Mouse (Mus musculus): ENCODE data around the gene H2-DMb1. TPM values are rescaled to one million over a fixed set of nuclear protein-coding genes. Genes with fewer than 3 reads are reported as not detected.

Gene H2-DMb1
- 1.0 and 1.9 TPM in 2 replicates for polyA plus RNA-seq (2012; rRNA removed)

GRCm38 (mm10) chr17:34152923-34153322, at the start of gene H2-DMb1:
TSS of gene H2-DMb1 (plus strand) at chr17:34153072.

GRCm38 (mm10) chr17:34119249-34120179, 33.4 kb upstream of the H2-DMb1 start, which contains the start of gene H2-DMa:
TSS of gene H2-DMa (plus strand) at chr17:34119541.

GRCm38 (mm10) chr17:34122188-34122984, 30.5 kb upstream of the H2-DMb1 start, which contains the start of gene Brd2:
TSS of gene Brd2 (minus strand) at chr17:34122634.

GRCm38 (mm10) chr17:34143033-34143432, 9.8 kb upstream of the H2-DMb1 start, which contains the start of gene H2-DMb2:
TSS of gene H2-DMb2 (plus strand) at chr17:34143307.

GRCm38 (mm10) chr17:34187261-34187916, 34.5 kb downstream of the H2-DMb1 start, which contains the start of the genes Tap1 and Psmb9:
TSS of gene Tap1 (plus strand) at chr17:34187553.
TSS of gene Psmb9 (minus strand) at chr17:34187764.

GRCm38 (mm10) chr17:34196941-34197894, 44.3 kb downstream of the H2-DMb1 start, which contains the start of gene Psmb8:
TSS of gene Psmb8 (plus strand) at chr17:34197721.

GRCm38 (mm10) chr17:34203444-34203843, 50.6 kb downstream of the H2-DMb1 start, which contains the start of gene Tap2:
TSS of gene Tap2 (plus strand) at chr17:34203527.

Other genes starting within 250 kb of the H2-DMb1 start
- gene Platr17, start 247.9 kb upstream of the H2-DMb1 start, polyA plus RNA-seq (2012; rRNA removed), result 0.25 and 0.29 TPM in 2 replicates
- 46.3 and 50.1 TPM in 2 replicates for gene Daxx, start 243.7 kb upstream of the H2-DMb1 start, polyA plus RNA-seq (2012; rRNA removed)
- 13.9 and 20.8 TPM in 2 replicates for gene Tapbp, start 237.2 kb upstream of the H2-DMb1 start, polyA plus RNA-seq (2012; rRNA removed)
- 34.5 and 40.6 TPM in 2 replicates for gene Zbtb22, start 237.2 kb upstream of the H2-DMb1 start, polyA plus RNA-seq (2012; rRNA removed)
- 230 and 252 TPM in 2 replicates for gene Rgl2, start 223.5 kb upstream of the H2-DMb1 start, polyA plus RNA-seq (2012; rRNA removed)
- 113 and 115 TPM in 2 replicates for gene Pfdn6, start 212.7 kb upstream of the H2-DMb1 start, polyA plus RNA-seq (2012; rRNA removed)
- gene Wdr46, start 212.4 kb upstream of the H2-DMb1 start, polyA plus RNA-seq (2012; rRNA removed), result 27.4 and 27.8 TPM in 2 replicates
- gene B3galt4, start 201.6 kb upstream of the H2-DMb1 start, polyA plus RNA-seq (2012; rRNA removed), result 9.3 and 9.5 TPM in 2 replicates
- 63.4 and 64.7 TPM in 2 replicates for gene Vps52, start 197.3 kb upstream of the H2-DMb1 start, polyA plus RNA-seq (2012; rRNA removed)
- 1,006 and 1,081 TPM in 2 replicates for gene Rps18, start 197.1 kb upstream of the H2-DMb1 start, polyA plus RNA-seq (2012; rRNA removed)
- gene H2-K1, start 152.7 kb upstream of the H2-DMb1 start, polyA plus RNA-seq (2012; rRNA removed), result 27.6 and 29.7 TPM in 2 replicates
- 62.7 and 65.1 TPM in 2 replicates for gene Ring1, start 128.4 kb upstream of the H2-DMb1 start, polyA plus RNA-seq (2012; rRNA removed)
- gene H2-Ke6, start 125.0 kb upstream of the H2-DMb1 start, polyA plus RNA-seq (2012; rRNA removed), result 115 and 118 TPM in 2 replicates
- 113 and 136 TPM in 2 replicates for gene Slc39a7, start 121.4 kb upstream of the H2-DMb1 start, polyA plus RNA-seq (2012; rRNA removed)
- 88.3 and 91.0 TPM in 2 replicates for gene Rxrb, start 121.3 kb upstream of the H2-DMb1 start, polyA plus RNA-seq (2012; rRNA removed)
- 13.9 and 70.2 TPM in 2 replicates for gene Col11a2, start 113.6 kb upstream of the H2-DMb1 start, polyA plus RNA-seq (2012; rRNA removed)
- 0.15 and 0.29 TPM in 2 replicates for gene H2-Oa, start 60.7 kb upstream of the H2-DMb1 start, polyA plus RNA-seq (2012; rRNA removed)
- 10.2 and 10.5 TPM in 2 replicates for gene H2-DMa, start 33.5 kb upstream of the H2-DMb1 start, polyA plus RNA-seq (2012; rRNA removed)
- gene Brd2, start 30.4 kb upstream of the H2-DMb1 start, polyA plus RNA-seq (2012; rRNA removed), result 206 and 231 TPM in 2 replicates
- 0.15 and 0.29 TPM in 2 replicates for gene H2-DMb2, start 9.8 kb upstream of the H2-DMb1 start, polyA plus RNA-seq (2012; rRNA removed)
- gene Tap1, start 34.5 kb downstream of the H2-DMb1 start, polyA plus RNA-seq (2012; rRNA removed), result 2.8 and 4.5 TPM in 2 replicates
- 1.8 and 2.6 TPM in 2 replicates for gene Psmb9, start 34.7 kb downstream of the H2-DMb1 start, polyA plus RNA-seq (2012; rRNA removed)
- gene Psmb8, start 44.6 kb downstream of the H2-DMb1 start, polyA plus RNA-seq (2012; rRNA removed), result 5.1 and 6.8 TPM in 2 replicates
- gene Tap2, start 50.5 kb downstream of the H2-DMb1 start, polyA plus RNA-seq (2012; rRNA removed), result 1.3 and 2.0 TPM in 2 replicates
- gene H2-Ob, start 85.8 kb downstream of the H2-DMb1 start, polyA plus RNA-seq (2012; rRNA removed), result 0.07 TPM in 1 of 2 replicates, not detected in the other
- 1.9 and 2.8 TPM in 2 replicates for gene H2-Ab1, start 104.6 kb downstream of the H2-DMb1 start, polyA plus RNA-seq (2012; rRNA removed)
- gene H2-Aa, start 134.8 kb downstream of the H2-DMb1 start, polyA plus RNA-seq (2012; rRNA removed), result 0.54 and 1.0 TPM in 2 replicates
- 1.2 and 2.2 TPM in 2 replicates for gene H2-Eb1, start 152.8 kb downstream of the H2-DMb1 start, polyA plus RNA-seq (2012; rRNA removed)
- 0.16 and 0.19 TPM in 2 replicates for gene H2-Eb2, start 172.6 kb downstream of the H2-DMb1 start, polyA plus RNA-seq (2012; rRNA removed)
- 0.03 and 0.05 TPM in 2 replicates for gene Btnl2, start 201.8 kb downstream of the H2-DMb1 start, polyA plus RNA-seq (2012; rRNA removed)
- gene Btnl1, start 224.1 kb downstream of the H2-DMb1 start, polyA plus RNA-seq (2012; rRNA removed), result not detected in 2 replicates
- gene BC051142, start 245.7 kb downstream of the H2-DMb1 start, polyA plus RNA-seq (2012; rRNA removed), result 10.5 and 11.5 TPM in 2 replicates